Mouse (Mus musculus): Measurements from ENCODE around the gene Zswim8. TPM values are rescaled to one million over a fixed set of nuclear protein-coding genes. Genes with fewer than 3 reads are reported as not detected.

Zswim8 gene
- polyA plus RNA-seq, 1 experiment from 2014 or later = 52.8 TPM

- H3K9ac ChIP-seq (replicated peaks; ENCODE audit: low read depth, low read length) = no peak overlapping the region
- no peak for ATAC-seq (ENCODE audit: low read depth)
- H3K27me3 ChIP-seq (ENCODE audit: control insufficient read depth, insufficient read depth, low read length) = 0 out of 2 replicates have a peak, but pooled peaks cover 2% of the 10 kb centered on the region
- H3K27ac ChIP-seq (ENCODE audit: low read depth, low read length) = no peak overlapping the region
- WGBS = 60% methylated on average over 3 of the region's 3 CpGs
- H3K4me3 ChIP-seq (ENCODE audit: low read depth, low read length) = no peak overlapping the region
- H3K4me1 ChIP-seq (ENCODE audit: control insufficient read depth, insufficient read depth, low read length) = peaks cover 8% of the 10 kb centered on the region; the same call in 1 of the 2 replicates
- no peak overlapping the region for H3K4me2 ChIP-seq (ENCODE audit: low read depth, low read length)
- no peaks in the 10 kb centered on the region for H3K36me3 ChIP-seq (ENCODE audit: control insufficient read depth, insufficient read depth, low read length)
- H3K9me3 ChIP-seq (ENCODE audit: control insufficient read depth, low read length) = no peaks in the 10 kb centered on the region
Measured at GRCm38 (mm10) chr14:20664436-20664835, 42.9 kb upstream of the Zswim8 start.

GRCm38 (mm10) chr14:20667469-20667868 is 39.9 kb upstream of the Zswim8 start:
- Histone ChIP-seq H3K9me3 (ENCODE audit: control insufficient read depth, low read length) (no peaks in the 10 kb centered on the region), H3K9ac (replicated peaks; ENCODE audit: low read depth, low read length) (no peak overlapping the region), H3K4me2 (ENCODE audit: low read depth, low read length) (no peak overlapping the region), H3K4me1 (ENCODE audit: control insufficient read depth, insufficient read depth, low read length) (no peaks in the 10 kb centered on the region), H3K4me3 (ENCODE audit: low read depth, low read length) (no peak overlapping the region), H3K27ac (ENCODE audit: low read depth, low read length) (no peak overlapping the region), H3K27me3 (ENCODE audit: control insufficient read depth, insufficient read depth, low read length) (0 out of 2 replicates have a peak, but pooled peaks cover 2% of the 10 kb centered on the region), H3K36me3 (ENCODE audit: control insufficient read depth, insufficient read depth, low read length) (no peaks in the 10 kb centered on the region)
- 76% methylated on average over 1 of the region's 1 CpGs for WGBS
- ATAC-seq (ENCODE audit: low read depth) = no peak

GRCm38 (mm10) chr14:20668154-20668810 is 39.1 kb upstream of the Zswim8 start, which contains the start of gene Synpo2l:
Gene Synpo2l (minus strand): TSS chr14:20668354.
- no peak within 1 kb of the TSS for H3K27ac ChIP-seq (ENCODE audit: low read depth, low read length)
- 0 out of 2 replicates have a peak, but pooled peaks cover 2% of the 10 kb centered on the region for H3K27me3 ChIP-seq (ENCODE audit: control insufficient read depth, insufficient read depth, low read length)
- H3K4me2 ChIP-seq (ENCODE audit: low read depth, low read length) = no peak within 1 kb of the TSS
- ATAC-seq (ENCODE audit: low read depth) = no peak
- H3K9ac ChIP-seq (replicated peaks; ENCODE audit: low read depth, low read length) = no peak within 1 kb of the TSS
- no peaks in the 10 kb centered on the region for H3K4me1 ChIP-seq (ENCODE audit: control insufficient read depth, insufficient read depth, low read length)
- H3K4me3 ChIP-seq (ENCODE audit: low read depth, low read length) = no peak within 1 kb of the TSS
- no peaks in the 10 kb centered on the region for H3K36me3 ChIP-seq (ENCODE audit: control insufficient read depth, insufficient read depth, low read length)
- no peaks in the 10 kb centered on the region for H3K9me3 ChIP-seq (ENCODE audit: control insufficient read depth, low read length)
- WGBS = 88% methylated on average over 8 of the region's 8 CpGs

DNA sequence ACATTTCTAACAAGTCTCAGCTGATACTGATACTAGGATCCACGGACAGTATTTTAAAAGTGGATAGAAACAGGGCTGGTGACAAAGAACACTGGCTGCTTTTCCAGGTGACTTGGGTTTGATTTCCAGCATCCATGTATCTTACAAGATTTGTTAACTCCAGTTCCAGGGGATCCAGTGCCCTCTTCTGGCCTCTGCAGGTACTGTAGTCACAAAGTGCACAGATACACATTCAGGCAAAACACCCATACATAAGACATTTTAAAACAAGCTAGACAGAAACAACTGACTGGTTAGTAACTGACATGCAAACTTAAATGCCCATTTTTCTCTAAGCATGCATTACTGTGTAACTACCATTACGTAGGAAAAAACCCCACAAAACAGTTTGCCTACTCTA is 34.4 kb upstream of the Zswim8 start:
- no peak overlapping the region for H3K4me2 ChIP-seq (ENCODE audit: low read depth, low read length)
- ATAC-seq (ENCODE audit: low read depth) = no peak
- WGBS = 92% methylated on average over 2 of the region's 2 CpGs

GRCm38 (mm10) chr14:20673735-20674063 is 33.7 kb upstream of the Zswim8 start:
- Histone ChIP-seq H3K4me3 (ENCODE audit: low read depth, low read length) (peak overlapping the region; percentile 78), H3K36me3 (ENCODE audit: control insufficient read depth, insufficient read depth, low read length) (peaks cover 18% of the 10 kb centered on the region; the same call in 1 of the 2 replicates), H3K27ac (ENCODE audit: low read depth, low read length) (peak overlapping the region; percentile 76; the same call in 1 of the 2 replicates), H3K4me2 (ENCODE audit: low read depth, low read length) (peak overlapping the region; percentile 64), H3K9ac (replicated peaks; ENCODE audit: low read depth, low read length) (no peak overlapping the region), H3K27me3 (ENCODE audit: control insufficient read depth, insufficient read depth, low read length) (no peaks in the 10 kb centered on the region), H3K9me3 (ENCODE audit: control insufficient read depth, low read length) (no peaks in the 10 kb centered on the region), H3K4me1 (ENCODE audit: control insufficient read depth, insufficient read depth, low read length) (peaks cover 11% of the 10 kb centered on the region; the same call in 1 of the 2 replicates)
- WGBS = 13% methylated on average over 13 of the region's 13 CpGs
- ATAC-seq (ENCODE audit: low read depth) = peak; percentile 86

More for the DNA sequence above, 34.4 kb upstream of the Zswim8 start:
- no peak overlapping the region for H3K27ac ChIP-seq (ENCODE audit: low read depth, low read length)
- H3K9ac ChIP-seq (replicated peaks; ENCODE audit: low read depth, low read length) = no peak overlapping the region
- peaks cover 11% of the 10 kb centered on the region; the same call in 1 of the 2 replicates for H3K4me1 ChIP-seq (ENCODE audit: control insufficient read depth, insufficient read depth, low read length)
- no peaks in the 10 kb centered on the region for H3K9me3 ChIP-seq (ENCODE audit: control insufficient read depth, low read length)
- no peaks in the 10 kb centered on the region for H3K27me3 ChIP-seq (ENCODE audit: control insufficient read depth, insufficient read depth, low read length)
- H3K4me3 ChIP-seq (ENCODE audit: low read depth, low read length) = peak overlapping the region; percentile 78; the same call in 1 of the 2 replicates
- H3K36me3 ChIP-seq (ENCODE audit: control insufficient read depth, insufficient read depth, low read length) = peaks cover 11% of the 10 kb centered on the region; the same call in 1 of the 2 replicates

DNA sequence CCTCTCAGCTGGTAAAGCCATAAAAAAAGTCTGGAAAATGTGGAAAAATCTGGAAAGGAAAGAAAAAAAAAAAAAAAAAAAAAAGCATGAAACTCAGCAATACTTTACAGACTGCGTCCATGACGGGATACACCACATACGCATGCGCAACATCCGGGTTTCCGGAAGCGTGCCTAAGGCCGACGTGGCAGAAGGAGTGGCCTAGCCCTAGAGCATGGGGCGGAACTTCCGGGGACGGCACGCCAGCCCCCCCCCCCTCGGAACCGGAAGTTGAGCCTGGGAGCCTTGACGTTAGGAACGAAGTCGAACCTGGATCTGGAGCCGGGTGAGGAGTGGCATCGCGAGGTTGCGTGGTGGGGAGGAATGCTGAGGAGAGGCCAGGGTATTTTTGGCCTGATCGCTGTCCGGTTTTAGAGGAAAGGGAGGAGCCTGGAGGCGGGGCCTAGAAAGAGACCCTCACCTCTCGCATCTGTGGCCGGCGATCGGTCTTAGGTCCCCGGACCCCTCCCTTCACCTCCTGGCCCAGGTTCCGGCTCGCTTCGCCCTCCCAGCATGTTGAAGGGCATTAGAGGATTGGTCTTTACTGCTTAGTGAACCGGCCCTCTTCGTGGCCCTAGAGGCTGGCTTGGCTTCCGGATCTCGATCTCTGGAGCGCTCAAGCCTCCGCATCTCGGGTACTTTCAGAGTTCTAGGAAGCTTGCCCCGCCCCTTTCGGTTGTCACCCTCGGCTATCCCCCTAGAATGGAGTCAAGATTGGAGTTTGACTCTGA is 33.1 kb upstream of the Zswim8 start, which contains the start of gene Sec24c:
Gene Sec24c, plus strand, starts transcription at position 245 of the 770 bp plus-strand sequence.
- peak; percentile 96 for ATAC-seq (ENCODE audit: low read depth)
- Histone ChIP-seq H3K36me3 (ENCODE audit: control insufficient read depth, insufficient read depth, low read length) (peaks cover 22% of the 10 kb centered on the region; the same call in 1 of the 2 replicates), H3K27me3 (ENCODE audit: control insufficient read depth, insufficient read depth, low read length) (no peaks in the 10 kb centered on the region), H3K4me1 (ENCODE audit: control insufficient read depth, insufficient read depth, low read length) (peaks cover 11% of the 10 kb centered on the region; the same call in 1 of the 2 replicates), H3K4me2 (ENCODE audit: low read depth, low read length) (peak within 1 kb of the TSS; percentile 64), H3K9ac (replicated peaks; ENCODE audit: low read depth, low read length) (peak within 1 kb of the TSS; percentile 87), H3K4me3 (ENCODE audit: low read depth, low read length) (peak within 1 kb of the TSS; percentile 78), H3K27ac (ENCODE audit: low read depth, low read length) (peak within 1 kb of the TSS; percentile 76), H3K9me3 (ENCODE audit: control insufficient read depth, low read length) (no peaks in the 10 kb centered on the region)
- under 1% methylated on average over 43 of the region's 43 CpGs for WGBS

- 94% methylated on average over 4 of the region's 4 CpGs for WGBS
- ATAC-seq (ENCODE audit: low read depth) = no peak
- H3K9me3 ChIP-seq (ENCODE audit: control insufficient read depth, low read length) = no peaks in the 10 kb centered on the region
Measured at GRCm38 (mm10) chr14:20677906-20678305, 29.4 kb upstream of the Zswim8 start.

GRCm38 (mm10) chr14:20681742-20682141 is 25.6 kb upstream of the Zswim8 start:
- no peak for ATAC-seq (ENCODE audit: low read depth)
- H3K27me3 ChIP-seq (ENCODE audit: control insufficient read depth, insufficient read depth, low read length) = no peaks in the 10 kb centered on the region
- no peaks in the 10 kb centered on the region for H3K4me1 ChIP-seq (ENCODE audit: control insufficient read depth, insufficient read depth, low read length)
- H3K4me3 ChIP-seq (ENCODE audit: low read depth, low read length) = no peak overlapping the region
- no peaks in the 10 kb centered on the region for H3K9me3 ChIP-seq (ENCODE audit: control insufficient read depth, low read length)
- H3K9ac ChIP-seq (replicated peaks; ENCODE audit: low read depth, low read length) = no peak overlapping the region
- WGBS = 91% methylated on average over 2 of the region's 2 CpGs
- H3K36me3 ChIP-seq (ENCODE audit: control insufficient read depth, insufficient read depth, low read length) = peaks cover 85% of the 10 kb centered on the region
- H3K27ac ChIP-seq (ENCODE audit: low read depth, low read length) = no peak overlapping the region
- H3K4me2 ChIP-seq (ENCODE audit: low read depth, low read length) = no peak overlapping the region

More at GRCm38 (mm10) chr14:20677906-20678305, 29.4 kb upstream of the Zswim8 start:
- Histone ChIP-seq H3K4me2 (ENCODE audit: low read depth, low read length) (no peak overlapping the region), H3K27ac (ENCODE audit: low read depth, low read length) (no peak overlapping the region), H3K36me3 (ENCODE audit: control insufficient read depth, insufficient read depth, low read length) (peaks cover 50% of the 10 kb centered on the region), H3K4me1 (ENCODE audit: control insufficient read depth, insufficient read depth, low read length) (peaks cover 11% of the 10 kb centered on the region; the same call in 1 of the 2 replicates), H3K27me3 (ENCODE audit: control insufficient read depth, insufficient read depth, low read length) (no peaks in the 10 kb centered on the region), H3K4me3 (ENCODE audit: low read depth, low read length) (no peak overlapping the region), H3K9ac (replicated peaks; ENCODE audit: low read depth, low read length) (no peak overlapping the region)

GRCm38 (mm10) chr14:20682498-20682897 is 24.9 kb upstream of the Zswim8 start:
- Histone ChIP-seq H3K36me3 (ENCODE audit: control insufficient read depth, insufficient read depth, low read length) (peaks cover 87% of the 10 kb centered on the region), H3K9me3 (ENCODE audit: control insufficient read depth, low read length) (no peaks in the 10 kb centered on the region), H3K4me3 (ENCODE audit: low read depth, low read length) (no peak overlapping the region), H3K4me2 (ENCODE audit: low read depth, low read length) (no peak overlapping the region), H3K27me3 (ENCODE audit: control insufficient read depth, insufficient read depth, low read length) (no peaks in the 10 kb centered on the region), H3K4me1 (ENCODE audit: control insufficient read depth, insufficient read depth, low read length) (no peaks in the 10 kb centered on the region), H3K9ac (replicated peaks; ENCODE audit: low read depth, low read length) (no peak overlapping the region), H3K27ac (ENCODE audit: low read depth, low read length) (no peak overlapping the region)
- ATAC-seq (ENCODE audit: low read depth) = no peak
- 88% methylated on average over 3 of the region's 3 CpGs for WGBS

All from neural tube, embryonic 14.5 days (tissue).